Mouse (Mus musculus): ENCODE data around the gene Atp8a1. TPM values are rescaled to one million over a fixed set of nuclear protein-coding genes. Genes with fewer than 3 reads are reported as not detected.

Atp8a1 gene
- polyA plus RNA-seq, 1 experiment from 2014 or later: 3.3 TPM

GRCm38 (mm10) chr5:67764798-67765197 lies 82.4 kb downstream of the Atp8a1 start:
- DNase-seq (ENCODE audit: low spot score): no peak
- no peak overlapping the region for H3K27ac ChIP-seq (replicated peaks)
- 89% methylated on average over 3 of the region's 3 CpGs for WGBS
- H3K9ac ChIP-seq (ENCODE audit: low read length): no peak overlapping the region
- H3K27me3 ChIP-seq (ENCODE audit: control insufficient read depth, insufficient read depth, low read length): no peaks in the 10 kb centered on the region
- TF ChIP-seq CTCF (IDR thresholded peaks at IDR 0.05; ENCODE audit: low read depth) (peak; percentile 43), EP300 (optimal IDR thresholded peaks at IDR 0.05) (no peak)
- H3K4me2 ChIP-seq (replicated peaks; ENCODE audit: low read depth): no peak overlapping the region
- no peaks in the 10 kb centered on the region for H3K36me3 ChIP-seq (ENCODE audit: control insufficient read depth, insufficient read depth, low read length)
- H3K9me3 ChIP-seq (ENCODE audit: control insufficient read depth, low read length): no peaks in the 10 kb centered on the region
- H3K4me3 ChIP-seq (ENCODE audit: low read depth, low read length): no peak overlapping the region
- no peaks in the 10 kb centered on the region for H3K4me1 ChIP-seq (replicated peaks; ENCODE audit: control insufficient read depth, insufficient read depth)
- ATAC-seq (ENCODE audit: low FRiP score, low TSS enrichment): no peak

GRCm38 (mm10) chr5:67758126-67758525 lies 89.1 kb downstream of the Atp8a1 start:
- WGBS: 86% methylated on average over 6 of the region's 6 CpGs
- H3K36me3 ChIP-seq (ENCODE audit: control insufficient read depth, insufficient read depth, low read length): no peaks in the 10 kb centered on the region
- ATAC-seq (ENCODE audit: low FRiP score, low TSS enrichment) (no peak), DNase-seq (ENCODE audit: low spot score) (no peak)
- no peak overlapping the region for H3K27ac ChIP-seq (replicated peaks)
- no peak overlapping the region for H3K4me2 ChIP-seq (replicated peaks; ENCODE audit: low read depth)
- no peaks in the 10 kb centered on the region for H3K4me1 ChIP-seq (replicated peaks; ENCODE audit: control insufficient read depth, insufficient read depth)
- no peak overlapping the region for H3K4me3 ChIP-seq (ENCODE audit: low read depth, low read length)
- H3K27me3 ChIP-seq (ENCODE audit: control insufficient read depth, insufficient read depth, low read length): no peaks in the 10 kb centered on the region
- TF ChIP-seq EP300 (optimal IDR thresholded peaks at IDR 0.05) (no peak), CTCF (IDR thresholded peaks at IDR 0.05; ENCODE audit: low read depth) (no peak)
- no peak overlapping the region for H3K9ac ChIP-seq (ENCODE audit: low read length)
- no peaks in the 10 kb centered on the region for H3K9me3 ChIP-seq (ENCODE audit: control insufficient read depth, low read length)

DNA sequence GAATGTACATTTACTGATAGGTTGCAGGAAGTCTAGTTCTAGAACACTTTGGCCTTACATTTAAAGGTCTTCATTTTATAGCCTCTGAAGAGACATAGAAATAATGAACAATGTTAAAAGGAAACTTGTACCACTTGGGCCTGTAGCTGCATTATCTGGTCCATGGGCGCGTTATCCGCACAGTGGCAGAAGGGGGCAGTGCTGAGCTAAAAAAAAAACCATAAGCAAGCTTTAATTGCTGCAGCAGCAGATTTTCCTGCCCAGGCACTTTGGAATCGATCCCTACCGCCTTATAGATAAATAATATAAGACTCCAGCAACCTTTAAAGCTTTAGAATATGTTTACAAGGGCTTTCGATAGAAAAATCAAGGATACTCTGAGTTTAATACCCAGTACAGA lies 91.1 kb downstream of the Atp8a1 start:
- Histone ChIP-seq H3K9ac (ENCODE audit: low read length) (no peak overlapping the region), H3K36me3 (ENCODE audit: control insufficient read depth, insufficient read depth, low read length) (no peaks in the 10 kb centered on the region), H3K4me3 (ENCODE audit: low read depth, low read length) (no peak overlapping the region), H3K4me2 (replicated peaks; ENCODE audit: low read depth) (no peak overlapping the region), H3K27me3 (ENCODE audit: control insufficient read depth, insufficient read depth, low read length) (no peaks in the 10 kb centered on the region), H3K4me1 (replicated peaks; ENCODE audit: control insufficient read depth, insufficient read depth) (no peaks in the 10 kb centered on the region), H3K27ac (replicated peaks) (no peak overlapping the region), H3K9me3 (ENCODE audit: control insufficient read depth, low read length) (no peaks in the 10 kb centered on the region)
- ATAC-seq (ENCODE audit: low FRiP score, low TSS enrichment) (no peak), DNase-seq (ENCODE audit: low spot score) (peak; percentile 51)
- TF ChIP-seq CTCF (IDR thresholded peaks at IDR 0.05; ENCODE audit: low read depth) (peak; percentile 81), EP300 (optimal IDR thresholded peaks at IDR 0.05) (no peak)
- WGBS: 14% methylated on average over 6 of the region's 6 CpGs

DNA sequence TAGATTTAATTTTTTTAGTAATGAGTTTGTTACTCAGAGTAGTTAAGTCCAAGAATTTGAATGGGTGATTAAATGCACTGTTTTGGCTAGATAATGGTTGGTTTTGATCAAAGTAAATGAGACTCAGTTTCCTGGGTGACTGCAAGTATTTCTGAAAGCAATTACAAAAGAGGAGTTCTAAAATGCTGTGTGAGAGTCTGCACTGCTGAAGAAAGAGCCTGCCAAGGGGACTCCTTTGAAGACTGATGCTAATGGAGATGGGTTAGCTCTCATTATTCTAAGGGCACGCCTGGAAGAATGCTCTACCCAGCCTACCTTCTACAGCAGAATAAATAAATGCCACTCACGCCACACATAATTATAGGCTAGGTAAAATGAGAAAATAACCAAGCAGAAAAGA lies 94.2 kb downstream of the Atp8a1 start:
- Histone ChIP-seq H3K27me3 (ENCODE audit: control insufficient read depth, insufficient read depth, low read length) (no peaks in the 10 kb centered on the region), H3K36me3 (ENCODE audit: control insufficient read depth, insufficient read depth, low read length) (no peaks in the 10 kb centered on the region), H3K27ac (replicated peaks) (no peak overlapping the region), H3K4me2 (replicated peaks; ENCODE audit: low read depth) (no peak overlapping the region), H3K9me3 (ENCODE audit: control insufficient read depth, low read length) (no peaks in the 10 kb centered on the region), H3K4me1 (replicated peaks; ENCODE audit: control insufficient read depth, insufficient read depth) (no peaks in the 10 kb centered on the region), H3K4me3 (ENCODE audit: low read depth, low read length) (no peak overlapping the region), H3K9ac (ENCODE audit: low read length) (no peak overlapping the region)
- no peak for TF ChIP-seq EP300 (optimal IDR thresholded peaks at IDR 0.05)
- no peak for TF ChIP-seq CTCF (IDR thresholded peaks at IDR 0.05; ENCODE audit: low read depth)
- DNase-seq (ENCODE audit: low spot score): no peak
- ATAC-seq (ENCODE audit: low FRiP score, low TSS enrichment): no peak
- WGBS: 76% methylated on average over 2 of the region's 2 CpGs

- TF ChIP-seq EP300 (optimal IDR thresholded peaks at IDR 0.05) (no peak), CTCF (IDR thresholded peaks at IDR 0.05; ENCODE audit: low read depth) (no peak)
- DNase-seq (ENCODE audit: low spot score) (no peak), ATAC-seq (ENCODE audit: low FRiP score, low TSS enrichment) (no peak)
- Histone ChIP-seq H3K4me3 (ENCODE audit: low read depth, low read length) (no peak overlapping the region), H3K9ac (ENCODE audit: low read length) (no peak overlapping the region), H3K27me3 (ENCODE audit: control insufficient read depth, insufficient read depth, low read length) (no peaks in the 10 kb centered on the region), H3K4me1 (replicated peaks; ENCODE audit: control insufficient read depth, insufficient read depth) (no peaks in the 10 kb centered on the region), H3K9me3 (ENCODE audit: control insufficient read depth, low read length) (no peaks in the 10 kb centered on the region), H3K36me3 (ENCODE audit: control insufficient read depth, insufficient read depth, low read length) (no peaks in the 10 kb centered on the region), H3K27ac (replicated peaks) (no peak overlapping the region), H3K4me2 (replicated peaks; ENCODE audit: low read depth) (no peak overlapping the region)
- WGBS: 87% methylated on average over 10 of the region's 10 CpGs
Measured at GRCm38 (mm10) chr5:67752629-67753028, 94.6 kb downstream of the Atp8a1 start.

DNA sequence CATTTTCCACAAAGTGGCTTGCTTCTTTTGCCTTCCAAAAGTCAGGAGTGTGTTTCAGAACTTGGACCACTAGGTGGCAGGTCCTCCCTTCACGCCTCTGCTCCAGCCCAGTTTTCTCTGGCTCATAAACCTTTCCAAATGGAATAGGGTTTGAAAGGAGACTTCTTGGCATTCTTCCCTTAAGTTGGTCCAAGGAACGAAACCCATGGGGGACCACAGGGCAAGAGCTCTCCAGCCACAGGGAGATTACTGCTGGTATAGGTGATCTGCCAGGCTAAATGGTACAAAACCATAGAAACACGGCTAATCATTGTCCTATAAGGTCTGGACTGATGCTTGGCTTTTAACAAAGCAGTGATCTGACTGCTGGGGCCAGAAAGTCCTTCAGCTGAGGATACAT lies 95.2 kb downstream of the Atp8a1 start:
- Histone ChIP-seq H3K36me3 (ENCODE audit: control insufficient read depth, insufficient read depth, low read length) (no peaks in the 10 kb centered on the region), H3K9me3 (ENCODE audit: control insufficient read depth, low read length) (no peaks in the 10 kb centered on the region), H3K4me2 (replicated peaks; ENCODE audit: low read depth) (no peak overlapping the region), H3K27ac (replicated peaks) (no peak overlapping the region), H3K4me1 (replicated peaks; ENCODE audit: control insufficient read depth, insufficient read depth) (no peaks in the 10 kb centered on the region), H3K27me3 (ENCODE audit: control insufficient read depth, insufficient read depth, low read length) (no peaks in the 10 kb centered on the region), H3K9ac (ENCODE audit: low read length) (no peak overlapping the region), H3K4me3 (ENCODE audit: low read depth, low read length) (no peak overlapping the region)
- peak; percentile 29 for DNase-seq (ENCODE audit: low spot score)
- ATAC-seq (ENCODE audit: low FRiP score, low TSS enrichment): 0 out of 2 replicates have a peak, but pooled peaks have one; percentile 40
- WGBS: 41% methylated on average over 3 of the region's 3 CpGs
- TF ChIP-seq EP300 (optimal IDR thresholded peaks at IDR 0.05) (no peak), CTCF (IDR thresholded peaks at IDR 0.05; ENCODE audit: low read depth) (peak; percentile 84)
